Mouse (Mus musculus) ES-Bruce4 (cell line): Measurements from ENCODE around the gene Fra10ac1.

ENCODE experiments used
- CTCF ChIP-seq: IDR thresholded peaks from one replicate; pipeline ENCODE4 v1.8.1; 2011; ENCODE audit warnings: low read depth, low read length
- EP300 ChIP-seq: IDR thresholded peaks from 2 replicates; pipeline ENCODE4 v1.6.1; 2011; ENCODE audit warnings: low read depth, low read length; ENCODE audit not compliant: insufficient read depth
- POLR2A ChIP-seq: IDR thresholded peaks from one replicate; pipeline ENCODE4 v1.8.1; 2011; ENCODE audit warnings: low read length; ENCODE audit not compliant: insufficient read depth

GRCm38 (mm10) chr19:38263829-38264504 is 40.0 kb upstream of the Fra10ac1 start:
- no peak for TF ChIP-seq POLR2A
- TF ChIP-seq EP300: no peak
- peak; percentile 46 for TF ChIP-seq CTCF
